Mouse (Mus musculus) R1 (cell line): ENCODE results near the gene Pramef8.

Experiments used
- DNase-seq: peaks from one replicate; pipeline ENCODE4 v3.0.0-alpha.2; 2018; ENCODE audit warnings: low read depth, low spot score

Pramef8 gene

DNA sequence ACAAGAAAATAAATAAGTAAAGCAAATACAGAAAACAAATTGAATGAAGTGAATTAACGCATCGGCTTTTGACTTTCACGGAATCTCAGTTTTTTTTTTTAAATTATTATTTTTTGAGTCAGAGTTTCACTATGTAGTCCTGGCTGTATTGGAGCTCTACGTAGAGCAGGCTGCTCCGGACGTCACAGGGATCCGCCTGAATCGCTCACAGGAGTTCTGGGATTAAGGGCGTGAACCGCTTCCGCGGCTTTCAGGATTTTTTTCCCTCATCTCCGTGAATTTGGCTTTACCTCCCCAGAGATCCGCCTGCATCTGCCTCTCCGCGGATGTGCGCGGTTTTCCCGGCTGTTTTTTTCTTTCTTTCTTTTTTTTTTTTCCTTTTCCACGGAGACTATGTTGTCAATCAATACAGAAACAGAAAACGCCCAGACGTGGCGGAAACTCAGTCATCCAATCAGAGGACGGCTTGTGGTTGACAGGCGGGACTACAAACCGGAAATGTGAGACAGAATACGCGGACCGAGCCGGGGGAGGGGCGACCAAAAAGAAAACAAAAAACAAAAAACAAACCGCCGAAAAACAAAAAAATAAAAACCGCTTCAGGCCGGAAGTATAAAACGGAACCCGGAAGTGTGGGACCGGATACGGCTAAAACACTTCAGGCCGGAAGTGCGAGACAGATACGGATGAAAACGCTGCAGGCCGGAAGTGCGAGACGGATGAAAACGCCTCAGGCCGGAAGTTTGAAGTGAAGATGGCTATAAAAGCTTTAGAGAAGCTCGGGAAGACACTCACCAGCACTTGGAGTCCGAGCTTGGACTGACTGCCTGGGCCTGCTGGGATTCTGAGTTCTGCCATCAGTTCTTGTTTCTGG lies at the start of gene Pramef8:
TSS of gene Pramef8 (plus strand) at position 208 of the 874 bp plus-strand sequence.
- DNase-seq: peak; percentile 95

DNA sequence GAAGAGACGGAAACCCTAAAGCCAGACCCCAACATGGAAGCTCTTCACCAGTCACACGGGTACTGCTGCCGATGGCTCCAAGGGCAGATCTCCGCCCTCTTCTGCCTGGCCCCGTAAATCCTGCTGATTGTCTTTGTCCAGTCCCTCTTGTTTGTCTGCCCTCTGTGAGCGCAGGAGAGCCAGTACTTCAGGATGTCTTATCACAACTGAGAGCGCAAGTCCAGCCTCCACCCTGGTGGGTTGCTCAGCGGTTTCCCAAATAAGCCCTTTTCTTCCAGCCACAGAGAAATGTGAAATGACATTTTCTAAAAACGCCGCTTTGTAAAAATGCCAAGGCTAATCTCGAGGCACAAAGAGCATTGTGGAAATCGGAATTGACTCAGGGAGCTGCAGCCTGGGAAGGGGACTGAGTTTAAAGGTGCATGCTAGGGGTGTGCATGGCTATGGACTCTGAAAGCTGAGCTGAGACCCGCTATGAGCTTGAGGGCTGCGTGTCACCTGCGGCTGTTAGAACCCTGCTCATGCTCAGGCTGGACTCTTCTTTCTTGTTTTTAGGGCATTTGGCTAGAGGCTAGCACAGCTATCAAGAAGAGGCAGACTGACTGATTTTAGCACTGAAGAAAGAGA lies 45.7 kb upstream of the Pramef8 start:
- no peak for DNase-seq

DNA sequence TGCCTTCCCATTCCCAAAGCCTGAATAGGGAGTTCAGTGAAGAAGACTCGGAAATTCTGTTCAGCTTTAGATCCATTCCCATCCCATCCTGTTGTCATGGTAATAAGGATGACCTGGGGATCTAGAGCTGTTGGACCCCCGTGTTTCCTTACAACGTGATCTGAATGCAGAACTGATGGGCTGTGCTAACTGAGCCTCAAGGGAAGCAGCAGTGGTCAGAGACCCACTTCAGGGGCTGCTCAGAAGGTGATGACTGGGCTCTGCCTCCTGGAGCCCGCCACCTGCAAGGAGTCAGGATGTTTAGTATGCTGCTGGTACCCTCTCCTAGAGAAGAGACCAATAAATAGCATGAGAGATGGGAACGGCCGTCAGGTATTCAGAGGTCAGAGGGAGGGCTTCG lies 32.7 kb upstream of the Pramef8 start:
- no peak for DNase-seq

DNA sequence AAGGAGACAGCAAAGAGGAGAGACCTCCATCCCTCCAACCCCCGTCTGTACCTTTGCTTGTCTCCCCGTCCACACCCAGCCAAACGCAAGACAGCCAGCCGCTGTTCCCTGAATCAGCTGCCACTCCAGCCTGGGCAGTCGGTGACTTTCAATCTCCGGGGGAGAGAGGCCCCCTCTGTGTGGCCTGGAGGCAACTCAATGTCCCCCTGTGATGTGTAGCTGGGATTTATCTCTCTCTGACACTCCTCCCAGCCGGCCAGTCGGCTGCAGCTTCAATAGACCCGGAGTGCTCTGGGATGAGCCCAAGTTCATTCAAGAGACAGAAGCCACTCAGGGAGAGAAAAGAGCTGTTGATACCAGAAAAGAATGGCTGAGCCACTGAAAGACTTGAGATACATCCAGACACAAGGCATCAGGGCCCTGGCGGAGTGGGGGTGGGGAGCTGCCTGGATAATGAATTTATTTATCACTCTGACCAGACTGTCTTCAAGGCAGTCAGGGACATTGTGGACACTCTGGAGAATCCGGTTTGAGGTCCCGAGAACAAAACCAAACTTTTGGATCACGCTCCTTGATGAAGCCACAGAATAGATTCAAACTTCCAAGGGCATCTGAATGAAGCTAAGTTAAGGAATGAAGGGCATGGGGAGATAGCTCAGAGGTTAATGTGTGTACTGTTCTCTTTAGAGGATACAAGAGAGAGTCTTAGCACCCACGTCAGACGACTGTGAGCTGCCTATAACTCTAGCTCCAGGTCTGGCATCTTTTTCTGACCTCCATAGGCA lies 32.1 kb upstream of the Pramef8 start:
- no peak for DNase-seq

DNA sequence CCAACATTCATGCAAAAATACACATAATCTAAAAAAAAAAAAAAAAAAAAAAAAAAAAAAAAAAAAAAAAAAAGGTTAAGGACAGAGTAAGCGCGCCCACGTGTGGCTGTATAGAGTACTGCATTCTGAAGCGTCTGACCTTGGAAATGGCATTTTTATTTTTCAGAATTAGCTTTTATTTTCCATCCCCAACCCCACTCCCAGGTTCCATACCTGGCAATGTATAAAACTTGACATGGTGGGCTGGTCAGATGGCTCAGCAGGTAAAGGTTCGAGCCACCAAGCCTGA lies 31.6 kb upstream of the Pramef8 start:
- peak; percentile 18 for DNase-seq

DNA sequence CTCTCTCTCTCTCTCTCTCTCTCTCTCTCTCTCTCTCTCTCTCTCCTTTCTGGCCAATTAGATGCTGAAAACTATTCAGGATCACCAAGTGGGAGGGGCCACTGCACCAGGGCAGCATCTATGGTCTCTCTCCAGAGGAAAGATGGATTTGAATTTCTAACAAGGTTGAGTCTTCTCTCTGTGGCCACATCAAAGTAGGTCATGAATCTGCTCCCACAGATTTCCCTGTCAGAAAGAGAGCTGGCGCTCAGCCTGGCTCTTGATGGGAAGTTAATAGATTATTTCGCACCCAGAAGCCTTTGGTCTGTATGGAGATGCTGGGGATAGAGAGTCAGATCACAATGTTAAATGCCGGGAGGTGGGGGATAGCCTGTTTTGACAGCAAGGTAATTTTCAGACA lies 30.1 kb upstream of the Pramef8 start:
- DNase-seq: no peak

DNA sequence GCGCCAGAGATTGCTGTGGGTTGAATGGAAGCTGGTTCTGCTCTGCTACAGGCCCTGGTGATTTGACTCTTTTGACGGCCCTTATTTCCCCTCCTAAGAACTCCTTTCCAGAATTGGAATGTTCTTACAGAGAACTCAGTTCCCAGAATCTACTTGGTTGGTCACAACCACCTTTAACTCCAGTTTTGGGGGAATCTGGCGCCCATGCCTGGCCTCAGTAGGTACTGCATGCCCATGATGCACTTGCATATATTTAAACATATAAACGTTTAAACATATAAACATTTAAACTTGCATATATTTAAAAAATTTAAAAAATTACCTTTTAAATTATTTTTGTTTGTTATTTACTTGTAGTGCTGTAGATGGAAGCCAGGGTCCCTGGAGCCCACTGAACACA lies 28.6 kb upstream of the Pramef8 start:
- peak; percentile 50 for DNase-seq

DNA sequence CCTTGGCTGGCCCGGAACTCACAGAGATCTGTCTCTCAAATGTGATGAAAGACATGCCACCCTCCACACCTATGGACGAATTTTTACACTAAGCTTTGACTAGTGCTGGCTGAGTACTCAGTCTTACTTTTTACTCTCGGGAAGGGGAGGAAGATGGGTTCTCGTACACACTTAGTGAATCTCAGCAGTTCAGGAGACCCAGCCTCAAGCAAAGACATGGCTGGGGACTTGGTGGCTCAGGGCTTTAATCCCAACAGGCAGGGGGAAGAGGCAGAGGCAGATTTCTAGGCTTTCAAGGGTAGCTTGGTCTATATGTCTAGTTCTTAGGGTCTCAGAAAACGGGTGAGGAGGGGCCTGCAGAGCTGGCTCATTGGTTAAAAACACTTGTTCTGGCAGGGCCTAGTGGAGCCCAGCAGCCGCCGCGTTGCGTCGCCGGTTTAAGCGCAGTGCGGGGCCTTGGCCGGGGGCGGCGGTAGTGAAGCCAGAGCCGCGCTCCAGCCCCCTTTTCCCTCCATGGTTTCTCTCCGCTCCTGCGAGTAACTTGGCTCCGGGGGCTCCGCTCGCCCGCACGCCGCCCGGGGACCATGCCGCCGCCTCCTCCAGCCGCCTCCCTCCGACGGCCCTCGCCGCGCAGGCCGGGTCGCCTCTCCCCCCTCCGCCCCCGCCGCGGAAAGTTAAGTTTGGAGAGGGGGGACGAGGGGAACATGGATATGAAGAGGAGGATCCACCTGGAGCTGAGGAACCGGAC lies 23.1 kb upstream of the Pramef8 start:
- DNase-seq: peak; percentile 73

DNA sequence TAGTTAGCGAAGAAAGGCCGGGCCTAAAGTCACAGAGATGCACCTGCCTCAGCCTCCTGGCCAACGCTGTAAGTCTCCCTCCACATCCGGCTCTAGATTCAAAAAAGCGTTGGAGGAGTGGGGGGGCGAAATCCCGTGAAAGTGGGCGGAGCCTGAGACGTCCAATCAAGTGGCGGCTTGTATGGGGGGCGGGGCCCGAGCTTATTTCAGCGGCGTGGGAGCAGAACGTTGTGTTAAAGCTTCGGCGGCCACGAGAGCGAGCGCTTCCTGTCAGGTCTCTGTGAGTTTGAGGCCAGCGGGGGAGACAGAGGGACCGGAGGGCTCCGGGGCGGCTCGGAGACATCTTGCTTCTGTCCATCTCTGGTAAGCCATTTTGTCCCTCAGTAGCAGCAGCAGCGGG lies 18.0 kb upstream of the Pramef8 start, which contains the start of gene Pramel1:
TSS of gene Pramel1 (plus strand) at position 248 of the 400 bp plus-strand sequence.
- peak; percentile 87 for DNase-seq

DNA sequence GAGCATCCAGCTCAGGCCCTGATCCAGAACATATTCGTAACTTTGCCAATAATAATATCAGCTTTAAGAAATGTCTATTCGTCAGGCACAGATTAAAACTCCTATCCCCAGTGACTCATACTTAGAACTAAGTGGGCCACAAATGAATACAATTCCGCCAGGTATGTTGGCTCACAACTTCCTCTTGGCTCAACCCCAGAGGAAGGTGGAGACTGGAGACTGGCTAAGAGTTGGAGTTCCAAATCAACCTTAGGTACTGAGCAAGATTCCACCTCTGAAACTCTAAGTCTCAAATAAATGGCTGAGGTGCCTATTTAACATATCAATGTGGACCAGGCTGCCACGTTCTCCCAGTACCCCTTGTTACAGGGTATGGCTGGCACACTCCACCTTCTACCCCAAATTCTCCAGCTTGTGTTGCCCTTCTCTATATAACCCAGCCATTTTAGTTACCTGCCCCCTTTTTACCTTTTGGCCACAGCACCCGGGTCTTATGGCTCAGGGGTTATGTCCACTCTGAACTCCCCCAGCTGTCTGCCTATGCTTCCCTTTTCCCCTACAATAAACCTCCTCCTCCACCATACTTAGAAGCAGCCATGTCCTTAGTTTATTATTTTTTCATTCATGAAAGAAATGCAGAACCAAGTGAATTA lies 534 bp upstream of the Pramef8 start:
- no peak for DNase-seq

DNA sequence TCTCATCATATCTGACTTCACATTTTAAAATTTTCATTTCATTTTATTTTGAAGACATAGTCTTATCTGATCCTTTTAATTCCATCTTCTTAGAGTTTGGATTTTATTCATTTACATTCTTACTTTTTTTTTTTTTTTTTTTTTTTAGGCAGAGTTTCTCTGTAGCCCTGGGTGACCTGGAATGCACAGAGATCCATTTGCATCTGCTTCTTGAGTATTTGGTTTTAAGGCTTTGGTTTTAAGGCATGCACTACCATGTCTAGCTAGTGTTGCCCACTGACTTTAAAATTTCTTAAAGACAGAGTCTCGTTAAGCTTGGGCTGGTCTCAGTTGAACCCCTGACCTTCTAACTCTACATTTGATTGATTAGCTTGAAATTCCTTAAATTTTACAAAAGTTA lies 1.4 kb downstream of the Pramef8 start:
- DNase-seq: peak; percentile 55

DNA sequence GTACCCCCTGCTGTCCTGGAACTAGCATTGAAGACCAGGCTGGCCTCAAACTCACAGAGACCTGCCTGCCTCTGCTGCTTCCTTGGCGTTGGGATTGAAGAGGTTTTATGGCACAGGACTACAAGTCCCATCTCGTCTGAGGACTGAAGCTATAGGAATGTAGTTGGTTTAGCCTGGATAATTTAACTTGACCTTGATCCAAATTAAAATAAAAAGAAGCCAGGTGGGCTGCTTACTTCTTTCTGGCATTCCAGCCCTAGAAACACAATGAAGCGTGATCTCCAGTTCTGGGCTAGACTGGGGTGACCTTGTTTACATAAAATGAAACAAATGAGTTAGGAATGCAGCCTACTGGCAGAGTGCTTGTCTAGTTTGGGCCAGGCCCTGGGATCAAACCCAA lies 1.9 kb downstream of the Pramef8 start:
- DNase-seq: peak; percentile 97

DNA sequence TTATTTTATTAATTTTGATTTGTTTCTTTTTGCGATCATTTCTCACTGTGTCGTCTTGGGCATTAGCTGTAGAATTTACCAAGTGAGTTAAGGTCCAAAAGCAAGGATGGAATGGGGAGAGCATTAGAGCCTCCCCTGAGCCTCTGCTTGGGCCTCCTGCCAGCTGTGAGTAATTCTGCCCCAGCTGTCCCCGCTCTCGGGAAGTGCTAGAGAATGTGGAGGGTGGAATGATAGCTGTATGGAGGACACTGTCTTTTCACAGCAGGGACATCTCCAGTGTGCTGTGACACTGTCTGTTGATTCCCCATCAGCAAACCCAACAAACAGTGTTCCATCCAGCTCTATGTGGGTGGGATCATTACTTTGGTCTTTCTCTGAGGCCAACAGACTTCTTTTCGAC lies 14.5 kb downstream of the Pramef8 start:
- peak; percentile 26 for DNase-seq

DNA sequence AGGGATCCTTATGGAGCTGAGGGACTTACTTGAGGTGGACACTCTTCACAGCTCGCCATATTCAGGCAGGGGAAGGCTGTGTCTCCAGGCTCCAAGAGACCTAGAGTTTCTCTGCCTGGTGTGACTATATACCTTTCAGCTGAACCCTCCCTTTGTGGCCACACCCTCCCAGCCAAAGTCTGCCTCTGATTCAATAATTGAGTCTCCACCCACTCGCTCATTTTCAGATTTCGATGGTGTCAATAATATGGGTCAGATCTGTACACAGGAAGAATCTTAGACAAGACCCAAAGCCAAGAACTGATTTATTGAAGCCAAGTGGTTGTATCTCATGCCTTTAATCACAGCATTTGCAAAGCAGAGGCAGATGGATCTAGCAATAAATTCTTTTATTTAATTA lies 38.0 kb downstream of the Pramef8 start, which contains the start of gene Oog4:
TSS of gene Oog4 (minus strand) at position 101 of the 400 bp plus-strand sequence.
- DNase-seq: no peak
